Mouse (Mus musculus): ENCODE measurements around the gene Plekhf1. TPM values are rescaled to one million over a fixed set of nuclear protein-coding genes. Genes with fewer than 3 reads are reported as not detected.

Gene Plekhf1
- 7.6 and 8.7 TPM in 2 replicates for polyA plus RNA-seq (2012; rRNA removed; ENCODE audit: low replicate concordance)

GRCm38 (mm10) chr7:38227900-38228298, at the start of gene Plekhf1:
TSS of gene Plekhf1 (minus strand) at chr7:38228016.

GRCm38 (mm10) chr7:38270703-38271510, 43.1 kb upstream of the Plekhf1 start, which contains the start of gene Pop4:
TSS of gene Pop4 (minus strand) at chr7:38271423.

GRCm38 (mm10) chr7:38182962-38183687, 44.7 kb downstream of the Plekhf1 start, which contains the start of gene 1600014C10Rik:
TSS of gene 1600014C10Rik (plus strand) at chr7:38183217.

Other genes starting within 250 kb of the Plekhf1 start
- gene Uri1, start 204.5 kb downstream of the Plekhf1 start, polyA plus RNA-seq (2012; rRNA removed; ENCODE audit: low replicate concordance) = 7.2 and 9.3 TPM in 2 replicates
- 4.0 and 17.7 TPM in 2 replicates for gene Ccne1, start 120.5 kb downstream of the Plekhf1 start, polyA plus RNA-seq (2012; rRNA removed; ENCODE audit: low replicate concordance)
- gene 1600014C10Rik, start 44.8 kb downstream of the Plekhf1 start, polyA plus RNA-seq (2012; rRNA removed; ENCODE audit: low replicate concordance) = 43.0 and 74.2 TPM in 2 replicates
- gene Pop4, start 43.4 kb upstream of the Plekhf1 start, polyA plus RNA-seq (2012; rRNA removed; ENCODE audit: low replicate concordance) = 7.0 and 14.5 TPM in 2 replicates

Measured in mammary gland, adult 2 months (tissue).